Mouse (Mus musculus): ENCODE measurements at regions not wholly inside any gene's neighbourhood (a gene's known extent, or its start where the extent isn't known, plus 50 kb on each side); places are given as distances from the start of the nearest gene placed in this dataset.

GRCm38 (mm10) chr11:27184035-27184434 lies 590.2 kb upstream of the Vrk2 start:
- TF ChIP-seq EP300 (optimal IDR thresholded peaks at IDR 0.05) (no peak), CTCF (IDR thresholded peaks at IDR 0.05; ENCODE audit: low read depth) (no peak)
